Mouse (Mus musculus): ENCODE measurements at regions not wholly inside any gene's neighbourhood (a gene's known extent, or its start where the extent isn't known, plus 50 kb on each side); places are given as distances from the start of the nearest gene placed in this dataset.

DNA sequence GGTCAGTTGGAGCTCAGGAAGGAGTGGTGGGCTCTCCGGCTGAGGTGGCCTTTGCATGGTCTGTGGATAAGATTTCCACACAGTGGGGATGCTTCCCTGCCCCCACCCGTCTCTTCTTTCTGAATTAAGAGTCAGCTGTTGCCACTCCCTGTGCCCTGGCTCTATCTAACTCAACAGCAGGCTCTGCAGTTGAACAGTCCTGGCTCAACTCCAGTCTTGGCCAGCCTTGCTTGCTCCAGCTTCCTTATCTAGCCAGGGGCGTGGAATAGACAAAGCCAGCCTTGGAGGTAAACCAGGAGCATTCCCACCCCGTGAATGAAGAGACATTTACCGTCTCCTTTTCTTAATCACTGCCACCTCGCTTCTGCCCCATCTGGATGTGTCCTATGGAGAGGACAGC, 89.7 kb downstream of the Mn1 start:
- intact Hi-C loops (cut with DNase I): no loop called here
- DNase-seq (ENCODE audit: low spot score in 2 of 2): no peak

DNA sequence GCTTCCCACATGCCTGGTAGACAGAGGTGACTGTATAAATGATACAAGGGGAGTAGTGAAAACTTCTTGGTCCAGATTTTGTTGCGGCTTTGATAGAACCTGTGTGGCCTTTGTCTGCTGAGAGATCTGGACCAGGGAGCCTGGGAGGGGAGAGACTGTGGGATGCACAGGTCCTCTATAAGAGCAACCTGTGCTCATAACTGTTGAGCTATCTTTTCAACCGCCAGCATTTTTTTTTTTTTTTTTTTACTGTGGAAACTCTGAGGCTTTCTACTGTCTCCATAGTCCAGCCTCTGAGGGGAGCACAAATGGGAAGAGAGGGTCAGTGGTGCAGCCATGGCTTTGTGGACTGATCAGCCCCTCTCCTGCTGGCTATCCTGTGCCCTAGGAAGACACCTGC, 90.2 kb downstream of the Mn1 start:
- no peak for DNase-seq (ENCODE audit: low spot score in 2 of 2)
- intact Hi-C loops (cut with DNase I): no loop called here

DNA sequence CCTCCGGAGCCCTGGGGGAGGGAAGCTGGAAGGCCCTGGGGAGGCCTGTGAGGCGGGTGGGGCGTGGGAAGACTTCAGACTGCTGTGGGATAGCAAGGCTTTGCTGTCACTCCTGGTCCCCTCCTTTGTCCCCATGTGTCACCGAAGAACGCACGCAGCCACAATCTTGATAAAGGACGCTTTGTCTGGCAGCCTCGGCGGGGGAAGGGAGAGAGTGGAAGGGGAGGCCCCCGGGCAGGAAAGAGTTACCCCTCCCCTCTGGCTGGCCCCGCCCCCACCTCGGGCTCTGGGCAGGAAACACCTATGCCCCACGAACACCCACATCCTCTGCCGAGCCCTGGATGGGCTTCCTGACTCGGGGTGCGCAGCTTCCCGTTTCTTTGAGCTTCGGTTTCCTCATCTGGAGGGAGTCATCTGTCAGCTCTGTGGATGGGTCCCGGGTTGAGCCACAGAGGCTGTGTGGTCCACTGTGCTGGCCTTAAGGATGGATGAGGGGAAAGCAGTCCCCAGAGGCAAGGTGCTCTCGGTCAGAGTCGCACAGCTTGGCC, 91.9 kb downstream of the Mn1 start:
- no peak for DNase-seq (ENCODE audit: low spot score in 2 of 2)
- intact Hi-C loops (cut with DNase I): no loop called here

DNA sequence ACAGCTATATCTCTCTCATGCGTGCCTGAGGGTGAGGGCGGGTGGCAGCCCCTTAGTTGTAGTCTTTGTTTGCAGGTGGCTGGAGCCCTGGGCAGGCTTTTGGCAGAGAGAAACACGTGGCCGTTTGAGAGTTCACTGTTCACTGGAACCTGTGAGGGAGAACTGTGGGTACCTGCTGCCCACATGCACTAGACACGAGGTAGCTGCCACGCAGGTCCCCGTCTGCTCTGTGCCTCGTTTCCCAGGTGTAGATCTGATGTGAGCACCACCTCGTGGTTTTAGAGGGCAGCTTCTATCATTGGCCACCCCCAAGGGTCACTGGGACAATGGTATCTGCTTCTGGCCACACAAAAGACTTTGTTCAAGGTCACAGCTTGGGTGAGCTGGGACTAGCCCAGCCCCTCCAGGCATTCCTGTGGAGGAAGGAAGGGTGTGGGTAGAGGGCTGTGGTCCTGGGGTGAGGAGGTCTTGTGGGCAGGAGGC, 92.5 kb downstream of the Mn1 start:
- intact Hi-C loops (cut with DNase I): loop anchor here (5.0 kb wide), 2 partner anchors 37 to 82 kb away; no protein-coding TSS in a partner anchor
- DNase-seq (ENCODE audit: low spot score in 2 of 2): no peak

DNA sequence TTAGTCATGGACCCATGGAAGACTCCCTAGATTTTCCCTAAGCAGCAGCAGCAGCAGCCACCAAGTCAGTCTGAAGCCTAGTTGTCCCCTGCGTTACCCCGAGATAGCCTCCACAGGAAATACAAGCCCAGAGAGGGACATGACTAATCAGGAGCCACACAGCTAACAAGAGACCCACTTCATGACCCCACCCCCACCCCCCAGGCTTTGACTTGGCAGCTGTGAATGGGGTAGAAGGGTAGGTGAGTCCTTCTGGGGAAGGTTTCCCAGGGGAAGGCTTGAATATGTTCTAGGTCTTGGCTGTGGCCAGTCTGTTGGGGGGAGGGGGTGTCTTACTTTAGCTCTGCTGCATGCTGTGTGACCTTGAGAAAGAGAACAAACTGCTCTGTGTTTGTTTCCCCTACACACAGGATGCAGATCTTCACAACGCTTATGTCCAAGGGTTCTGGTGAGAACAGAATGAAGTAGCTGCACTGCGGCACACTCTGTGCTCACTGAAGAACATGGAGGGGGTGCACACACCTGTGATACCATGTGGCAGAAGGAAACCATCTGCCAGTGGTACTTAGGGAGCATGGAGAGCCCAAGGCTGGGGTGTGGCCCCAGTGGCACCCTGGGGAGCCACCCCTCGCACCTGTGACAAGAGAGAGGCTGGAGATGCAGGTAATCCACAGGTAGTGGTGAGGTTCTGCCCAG, 93.2 kb downstream of the Mn1 start:
- DNase-seq (ENCODE audit: low spot score in 2 of 2): peak in 1 of 2 experiments; percentile 10
- intact Hi-C loops (cut with DNase I): loop anchor here (5.0 kb wide), 2 partner anchors 38 to 83 kb away; no protein-coding TSS in a partner anchor

DNA sequence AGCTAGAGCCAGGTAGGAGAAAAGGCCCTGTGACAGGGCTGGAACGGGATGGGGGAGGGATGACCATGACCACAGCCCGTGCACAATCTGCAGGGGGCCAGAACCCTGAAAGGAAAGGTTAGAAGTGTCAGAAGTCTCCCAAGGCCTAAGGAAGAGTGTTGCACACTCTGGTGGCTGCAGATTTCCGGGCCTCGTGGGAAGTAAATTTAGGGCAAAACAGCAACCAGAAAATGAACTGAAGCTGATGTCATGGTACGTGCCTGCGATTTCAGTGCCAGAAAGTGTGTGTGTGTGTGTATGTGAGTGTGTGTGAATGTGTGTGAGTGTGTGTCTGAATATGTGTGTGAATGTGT, 93.7 kb downstream of the Mn1 start:
- no peak for DNase-seq (ENCODE audit: low spot score in 2 of 2)
- intact Hi-C loops (cut with DNase I): loop anchor here (5.0 kb wide), 2 partner anchors 39 to 84 kb away; no protein-coding TSS in a partner anchor

DNA sequence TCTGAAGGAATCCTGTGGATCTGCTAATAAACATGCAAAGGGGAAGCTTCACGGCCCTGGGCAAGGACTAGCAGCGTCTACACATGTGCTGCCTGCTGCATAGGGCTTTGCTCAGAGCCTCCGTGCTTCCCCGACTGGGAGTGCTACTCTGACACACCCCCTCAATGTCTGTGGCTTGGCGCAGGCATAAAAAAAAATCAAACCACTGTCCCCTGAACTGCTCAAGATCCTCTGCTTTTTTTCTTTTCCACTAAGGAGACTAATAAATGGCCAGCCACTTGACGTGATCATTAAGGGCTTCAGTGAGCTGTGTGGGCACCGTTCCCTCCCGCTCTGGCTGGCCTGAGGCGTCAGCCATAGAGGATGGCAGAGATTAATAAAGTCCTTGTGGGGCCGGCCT, 94.8 kb downstream of the Mn1 start:
- DNase-seq (ENCODE audit: low spot score in 2 of 2): peak in 1 of 2 experiments; percentile 23
- intact Hi-C loops (cut with DNase I): loop anchor here (5.0 kb wide), 2 partner anchors 40 to 85 kb away; no protein-coding TSS in a partner anchor

DNA sequence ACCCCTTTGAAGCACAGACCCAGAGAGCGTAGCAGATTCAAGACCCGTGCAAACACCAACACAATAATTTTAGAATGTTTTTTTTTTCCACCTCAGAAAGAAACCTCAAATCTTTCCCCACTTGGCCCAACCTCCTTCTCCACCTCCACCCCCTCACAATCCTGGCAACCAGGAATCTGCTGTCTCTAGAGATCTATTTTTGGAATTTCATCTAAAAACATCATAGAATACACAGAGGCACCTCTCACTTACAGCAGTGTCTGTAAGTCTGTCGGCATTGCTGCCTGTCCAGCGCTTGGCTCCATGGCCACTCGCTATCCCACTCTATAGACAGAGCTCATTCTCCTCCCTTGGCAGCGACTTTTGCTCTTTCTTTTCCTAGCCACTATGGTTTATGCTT, 96.8 kb downstream of the Mn1 start:
- DNase-seq (ENCODE audit: low spot score in 2 of 2): peak in 1 of 2 experiments; percentile 26
- intact Hi-C loops (cut with DNase I): loop anchor here (5.0 kb wide), 2 partner anchors 42 to 87 kb away; no protein-coding TSS in a partner anchor

DNA sequence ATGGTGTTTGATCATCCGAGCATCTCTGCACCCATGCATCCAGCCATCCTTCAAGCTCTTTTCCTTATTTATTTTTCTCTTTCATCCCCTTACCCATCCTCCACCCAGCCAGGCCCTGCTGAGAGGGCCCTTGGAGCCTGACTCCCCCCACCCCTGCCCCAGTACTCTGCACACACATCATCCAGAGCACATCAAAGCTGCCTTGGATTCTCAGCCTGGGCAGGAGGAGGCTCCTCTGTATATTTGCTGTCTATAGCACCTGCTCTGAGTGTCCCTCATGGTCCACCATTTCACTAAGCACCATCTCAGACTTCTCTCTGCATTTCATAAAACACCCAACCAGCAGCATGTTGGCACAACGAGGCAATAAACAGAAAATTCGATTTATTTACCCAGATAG, 101.9 kb downstream of the Mn1 start:
- intact Hi-C loops (cut with DNase I): no loop called here

DNA sequence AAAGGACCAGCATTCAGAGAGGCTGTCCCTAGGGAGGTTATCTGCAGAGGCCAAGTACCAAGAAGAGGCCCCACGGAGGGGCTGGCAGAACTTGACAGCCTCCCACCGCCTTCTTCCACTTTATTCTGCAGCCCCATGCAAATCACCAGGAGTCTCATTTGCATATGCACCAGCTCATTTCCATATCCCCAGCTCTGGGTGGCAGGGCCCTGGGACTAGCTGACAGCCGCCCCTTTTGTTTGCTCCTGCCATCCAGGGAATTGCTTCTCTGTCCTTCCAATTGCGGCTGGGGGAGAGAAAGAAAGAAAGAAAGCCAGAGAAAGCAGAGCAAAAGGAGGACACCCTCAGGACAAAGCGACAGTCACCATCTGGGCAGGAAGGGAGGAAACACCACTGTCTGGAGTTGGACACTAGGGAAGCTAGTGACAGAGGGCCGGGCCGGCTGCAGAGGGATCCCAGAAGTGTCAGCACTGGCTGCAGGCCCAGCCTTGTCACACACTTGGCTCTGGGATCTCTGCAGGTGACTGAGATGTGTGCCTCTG, 102.4 kb downstream of the Mn1 start:
- no peak for DNase-seq (ENCODE audit: low spot score in 2 of 2)
- intact Hi-C loops (cut with DNase I): no loop called here

More for the DNA sequence above, 101.9 kb downstream of the Mn1 start:
- DNase-seq (ENCODE audit: low spot score in 2 of 2): no peak

DNA sequence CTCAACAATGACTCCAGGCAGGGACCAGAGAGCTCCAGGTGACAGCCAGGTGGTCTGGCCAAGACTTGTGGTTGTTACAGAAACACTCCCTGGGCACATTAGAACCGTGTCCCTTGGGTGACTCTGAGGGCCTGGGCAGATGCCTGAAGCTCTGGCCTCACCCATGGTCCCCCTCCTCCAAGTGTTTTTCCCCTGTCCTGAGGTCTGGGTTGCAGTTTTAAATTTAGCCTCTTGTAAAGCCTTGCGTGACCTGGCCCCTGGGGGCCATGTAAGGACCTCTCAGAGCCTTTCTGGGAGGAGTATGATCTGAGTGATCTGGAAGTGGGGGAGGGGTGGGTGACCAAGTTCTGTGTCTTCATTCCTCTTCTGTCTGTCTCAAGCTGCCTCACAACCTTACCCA, 104.7 kb downstream of the Mn1 start:
- intact Hi-C loops (cut with DNase I): no loop called here
- DNase-seq (ENCODE audit: low spot score in 2 of 2): no peak

DNA sequence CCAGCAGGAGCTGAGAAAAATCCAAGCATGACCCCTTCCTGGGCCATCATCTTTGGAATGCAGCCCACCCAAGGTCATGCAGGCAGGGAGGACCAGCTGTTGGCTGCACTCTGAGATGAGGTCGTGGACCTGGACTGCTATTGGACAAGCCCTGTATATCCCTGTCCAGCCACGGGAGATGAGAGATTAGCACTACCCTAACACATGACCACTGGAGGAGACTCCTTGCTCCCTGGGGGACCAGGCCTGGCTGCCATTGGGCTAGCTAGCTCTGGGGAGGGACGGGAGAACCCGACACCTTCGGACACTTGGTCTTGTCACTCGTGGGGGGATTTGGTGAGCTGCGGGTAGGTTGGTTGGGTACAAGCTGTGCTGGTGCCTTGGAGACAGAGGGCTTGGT, 105.4 kb downstream of the Mn1 start:
- intact Hi-C loops (cut with DNase I): no loop called here
- no peak for DNase-seq (ENCODE audit: low spot score in 2 of 2)

DNA sequence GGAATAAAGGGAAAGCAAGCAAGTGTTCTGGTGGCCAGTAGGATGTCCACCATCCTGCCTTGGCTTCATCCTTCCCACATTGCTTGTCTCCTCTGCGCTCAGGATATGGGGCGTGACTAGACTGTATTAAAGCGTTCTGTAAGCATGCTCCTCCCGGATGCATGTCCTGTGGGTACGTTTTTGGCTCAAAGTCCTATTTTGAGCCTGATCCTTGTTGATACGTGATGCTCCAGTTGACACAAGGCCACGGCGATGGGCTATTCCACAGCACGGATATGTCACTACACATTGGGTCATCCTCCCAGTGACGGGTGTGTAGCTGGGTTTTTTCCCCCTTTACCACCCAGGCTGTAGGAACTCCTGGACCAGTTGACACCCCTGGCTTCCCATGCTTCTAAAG, 110.6 kb downstream of the Mn1 start:
- intact Hi-C loops (cut with DNase I): no loop called here
- no peak for DNase-seq (ENCODE audit: low spot score in 2 of 2)

DNA sequence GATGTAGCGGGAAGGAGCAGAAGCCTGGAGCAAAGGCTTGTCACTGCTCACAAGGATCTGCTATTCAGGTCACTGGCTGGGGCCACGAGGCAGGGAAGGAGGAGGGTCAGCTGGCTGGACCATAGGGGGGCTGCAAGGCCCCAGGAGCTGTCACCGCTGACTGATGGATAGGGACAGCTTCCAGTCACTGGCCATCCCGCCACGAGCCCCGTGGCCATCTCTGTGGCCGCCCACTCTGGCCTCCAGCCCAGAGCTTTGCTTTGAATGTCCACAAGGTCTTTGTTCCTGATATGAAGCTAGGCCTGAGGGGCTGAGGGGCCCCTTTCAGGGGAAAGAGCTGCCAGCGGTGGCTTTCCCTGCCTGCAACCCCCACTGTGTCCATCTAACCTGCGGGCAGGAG, 111.9 kb downstream of the Mn1 start:
- intact Hi-C loops (cut with DNase I): no loop called here
- no peak for DNase-seq (ENCODE audit: low spot score in 2 of 2)

DNA sequence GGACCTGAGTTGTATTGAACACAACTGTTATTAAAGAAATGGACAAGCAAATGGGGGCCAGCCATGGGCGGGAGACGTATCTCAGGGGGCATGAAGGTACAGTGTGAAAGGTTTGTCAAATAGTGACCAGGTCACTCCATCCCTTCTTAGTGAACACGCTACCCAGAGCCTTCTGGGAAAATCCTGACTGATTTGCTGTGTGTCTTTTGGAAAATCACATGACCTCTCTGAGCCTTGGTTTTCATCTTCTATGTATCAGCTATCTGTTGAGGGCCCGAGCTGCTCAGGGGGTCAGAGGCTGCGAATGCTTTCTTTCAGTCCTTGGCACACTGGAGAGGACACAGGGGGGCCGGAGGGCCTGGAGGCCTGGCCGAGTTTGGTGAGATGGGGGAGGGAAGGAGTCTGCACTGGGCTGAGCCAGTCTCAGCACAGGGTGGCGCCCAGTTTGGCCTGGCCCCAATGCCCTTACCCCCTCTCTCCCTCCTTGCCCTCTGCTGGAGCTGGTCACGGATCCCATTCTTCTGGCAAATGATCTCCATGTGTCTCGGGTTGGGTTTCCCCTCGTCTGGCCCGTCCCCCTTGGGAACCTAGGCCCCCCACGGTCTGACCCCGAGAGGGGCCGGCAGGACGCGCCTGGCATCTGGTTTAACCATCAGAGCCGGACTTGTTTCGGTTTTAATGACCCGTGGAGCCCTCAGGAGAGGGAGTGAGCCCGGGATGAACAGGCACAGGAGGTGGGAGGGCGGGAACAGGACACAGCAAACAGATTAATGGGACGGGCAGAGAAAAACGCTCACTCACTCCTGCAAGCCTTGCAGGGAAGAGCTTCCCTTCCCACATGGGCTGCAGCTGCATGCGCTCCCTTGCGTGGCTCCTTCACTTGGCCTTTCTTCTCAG, 113.7 kb downstream of the Mn1 start:
- intact Hi-C loops (cut with DNase I): no loop called here
- DNase-seq (ENCODE audit: low spot score in 2 of 2): no peak

DNA sequence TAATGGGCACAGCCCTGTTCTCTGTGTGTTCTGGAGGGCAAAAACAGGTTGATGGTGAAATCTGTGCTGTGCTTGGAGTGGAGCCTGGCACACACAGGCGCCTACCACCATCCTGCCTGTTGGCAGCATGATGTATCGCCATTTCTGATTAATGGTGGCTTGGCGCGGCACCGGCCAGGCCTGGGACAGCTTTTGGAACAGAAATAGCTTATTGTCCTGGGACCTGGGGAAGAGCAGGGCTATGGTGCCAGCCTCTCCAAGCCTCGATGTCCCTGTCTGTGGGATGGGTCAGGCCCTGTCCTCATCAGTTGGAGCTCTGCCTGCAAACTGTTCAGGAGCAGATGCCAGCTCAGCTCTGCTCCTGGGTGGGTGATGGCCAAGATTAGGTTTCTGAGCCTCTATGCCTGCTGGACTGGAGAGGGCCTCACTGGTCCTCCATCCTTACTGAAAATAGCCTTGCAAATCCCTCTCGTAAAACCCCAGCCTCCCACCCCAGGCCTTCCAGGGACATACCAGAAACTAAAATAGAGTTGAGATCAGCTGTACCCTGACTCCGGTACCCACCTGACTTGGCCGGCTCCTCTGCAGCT, 115.4 kb downstream of the Mn1 start:
- intact Hi-C loops (cut with DNase I): no loop called here

DNA sequence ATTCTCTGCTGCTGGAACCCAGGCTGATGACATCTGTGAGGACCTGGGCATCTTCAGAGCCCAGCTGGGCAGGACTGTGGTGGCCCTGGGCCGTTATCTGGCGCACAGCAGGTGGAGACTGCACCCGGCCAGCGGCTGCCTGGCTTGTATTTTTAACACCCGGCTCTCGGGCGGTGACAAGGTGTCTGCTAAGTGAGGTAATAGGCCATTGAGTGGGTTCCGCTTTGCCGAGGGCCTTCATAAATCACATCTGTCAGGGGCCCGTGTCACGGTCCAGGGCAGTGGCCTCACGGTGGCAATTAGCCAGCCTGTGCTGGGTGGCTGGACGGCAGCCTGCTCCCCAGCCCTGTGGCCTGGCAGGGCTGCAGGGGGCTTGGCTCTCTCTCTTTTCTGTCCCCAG, 118.8 kb downstream of the Mn1 start:
- DNase-seq (ENCODE audit: low spot score in 2 of 2): no peak
- intact Hi-C loops (cut with DNase I): no loop called here

More for the DNA sequence above, 115.4 kb downstream of the Mn1 start:
- DNase-seq (ENCODE audit: low spot score in 2 of 2): no peak

DNA sequence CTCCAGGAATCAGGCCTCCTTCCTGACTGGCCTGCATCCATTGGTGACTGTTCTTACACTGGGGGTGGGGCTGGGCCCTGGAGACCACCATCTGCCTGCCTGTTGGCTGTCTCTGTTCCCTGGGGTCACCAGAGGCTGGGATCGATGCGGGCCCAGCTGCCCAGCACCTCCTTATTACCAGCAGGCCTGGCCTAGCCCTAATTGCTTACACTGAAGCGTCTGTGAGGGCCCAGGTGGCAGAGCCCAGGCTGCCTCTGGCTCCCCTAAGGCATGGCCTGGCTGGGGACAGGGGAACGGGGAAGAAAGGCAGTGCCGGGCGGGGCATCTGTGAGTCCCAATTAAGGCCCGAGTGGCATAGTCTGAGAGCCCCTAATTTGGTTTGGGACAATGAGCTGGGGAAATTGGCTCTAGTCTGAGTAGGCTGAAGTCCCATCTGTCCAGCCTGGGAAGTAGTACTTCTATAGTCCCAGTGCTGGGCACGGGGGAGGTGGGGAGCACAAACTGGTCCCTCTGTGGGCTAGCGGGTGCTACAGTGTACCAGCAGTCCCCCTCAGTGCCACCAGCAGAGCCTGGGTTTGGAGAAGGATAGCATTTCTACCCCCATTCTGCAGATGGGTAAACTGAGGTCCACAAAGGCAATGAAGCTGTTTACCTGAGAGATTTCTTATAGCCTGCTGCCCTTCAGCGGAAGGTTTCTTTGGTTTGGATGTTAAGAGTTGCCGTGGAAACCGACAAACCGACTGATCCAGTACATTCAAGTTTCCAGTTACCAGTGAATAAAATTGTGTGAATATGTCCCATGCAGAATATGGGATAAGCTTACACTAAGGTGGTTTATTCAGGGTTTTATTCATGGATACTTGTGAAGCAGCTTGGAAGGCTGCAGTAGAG, 121.6 kb downstream of the Mn1 start:
- intact Hi-C loops (cut with DNase I): no loop called here
- no peak for DNase-seq (ENCODE audit: low spot score in 2 of 2)

DNA sequence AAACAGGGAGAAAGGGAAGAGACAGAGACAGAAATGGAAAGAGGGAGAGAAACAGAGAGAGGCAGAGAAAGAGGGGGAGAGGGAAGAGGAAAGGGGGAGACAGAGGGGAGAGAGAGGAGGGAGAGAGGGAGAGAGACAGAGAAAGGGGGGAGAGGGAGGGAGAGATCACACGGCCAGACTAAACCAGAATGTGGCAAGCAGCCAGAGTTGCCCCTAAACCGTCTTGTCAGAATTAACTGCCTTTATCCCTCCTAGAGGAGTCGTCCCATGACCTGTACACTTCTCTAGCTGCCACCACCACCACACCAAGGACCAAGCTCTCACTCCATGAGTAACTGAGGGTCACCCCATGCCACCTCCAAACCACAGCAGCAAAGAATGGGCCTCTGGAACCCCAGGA, 123.3 kb downstream of the Mn1 start:
- DNase-seq (ENCODE audit: low spot score in 2 of 2): no peak
- intact Hi-C loops (cut with DNase I): loop anchor here (1.0 kb wide), 1 partner anchor 48 kb away; no protein-coding TSS in a partner anchor

Measured in left cerebral cortex, postnatal 36 days (tissue).